8 mouse cellular contexts compared by ENCODE assay signal in the genomic region with DNA sequence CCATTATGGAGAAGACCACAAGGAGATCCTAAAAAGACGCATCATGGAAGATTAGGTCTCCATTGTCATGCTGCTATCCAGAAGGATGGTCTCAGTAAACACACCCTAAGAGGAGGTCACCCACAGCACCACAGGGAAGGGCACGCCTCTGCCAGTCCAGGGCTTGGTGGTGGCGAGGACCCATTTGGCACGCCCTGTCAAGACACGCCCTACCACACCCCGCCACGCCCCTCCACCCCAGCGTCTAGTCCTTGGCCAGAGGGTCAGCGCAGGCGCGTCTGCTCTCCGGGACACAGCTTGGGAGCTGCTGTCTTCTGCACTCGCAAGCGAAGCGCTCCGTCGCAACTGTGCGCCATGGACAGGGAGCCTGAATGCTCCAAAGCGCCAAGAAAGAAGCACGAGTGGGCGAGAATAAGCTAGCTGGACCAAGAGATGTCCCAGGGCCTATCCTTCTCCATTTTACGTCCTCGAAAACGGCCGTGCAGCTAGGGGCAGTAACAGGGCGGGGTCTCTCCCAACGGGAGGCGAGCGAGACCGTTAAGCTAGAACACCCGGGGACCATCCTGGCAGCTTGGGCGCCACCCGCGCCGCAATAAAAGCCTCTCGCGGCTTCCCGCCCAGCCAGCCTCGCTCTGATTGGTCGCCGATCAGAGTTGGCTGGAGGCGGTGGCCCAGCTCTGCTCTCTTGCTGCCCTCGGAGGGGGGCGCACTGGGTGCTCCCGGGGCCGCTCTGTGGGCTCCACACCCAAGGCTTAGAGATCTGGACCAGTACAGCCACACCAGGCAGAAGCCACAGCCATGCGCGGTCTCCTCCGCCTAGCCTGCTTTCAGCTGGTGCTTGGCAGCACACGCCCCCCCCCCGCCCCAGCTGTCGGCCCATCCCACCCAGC. TPM values are rescaled to one million over a fixed set of nuclear protein-coding genes. Genes with fewer than 3 reads are reported as not detected.
DNase-seq lines count a peak whose midpoint lies in the region; ATAC-seq and TF ChIP-seq lines count a peak whose summit lies in the region.

No protein-coding gene starts in this region.

- peak overlapping the region; percentile 86 for H3K4me2 ChIP-seq in forebrain, embryonic 13.5 days
- H3K4me2 ChIP-seq in liver, postnatal 0 days (ENCODE audit: low read depth, low read length): peak overlapping the region; percentile 66

- no peaks in the 10 kb centered on the region for H3K9me3 ChIP-seq in E14TG2a.4 (ENCODE audit: low read length)
- H3K9me3 ChIP-seq in forebrain, embryonic 13.5 days (replicated peaks): no peaks in the 10 kb centered on the region
- H3K9me3 ChIP-seq in liver, postnatal 0 days (ENCODE audit: low read length): no peaks in the 10 kb centered on the region

- H3K4me3 ChIP-seq in E14TG2a.4 (replicated peaks; ENCODE audit: low read length): peak overlapping the region; percentile 91
- H3K4me3 ChIP-seq in brown adipose tissue, adult 24 weeks (ENCODE audit: insufficient read depth, low read depth, low read length): peak overlapping the region; percentile 31; the same call in 1 of the 2 replicates
- H3K4me3 ChIP-seq in forebrain, embryonic 13.5 days: peak overlapping the region; percentile 93
- H3K4me3 ChIP-seq in liver, postnatal 0 days (ENCODE audit: low read depth, low read length): peak overlapping the region; percentile 53

- no peak for TF ChIP-seq EP300 in liver, postnatal 0 days (IDR thresholded peaks at IDR 0.05; ENCODE audit: low read depth)

- no peak for TF ChIP-seq CTCF in E14TG2a.4 (conservative IDR thresholded peaks at IDR 0.05; ENCODE audit: low read length)
- TF ChIP-seq CTCF in liver, postnatal 0 days (IDR thresholded peaks at IDR 0.05; ENCODE audit: low read depth): no peak

- ATAC-seq in forebrain, embryonic 13.5 days: peak; percentile 77
- ATAC-seq in liver, postnatal 0 days: peak; percentile 10; the same call in 1 of the 2 replicates

- no peak overlapping the region for H3K27ac ChIP-seq in brown adipose tissue, adult 24 weeks (replicated peaks; ENCODE audit: low read depth, low read length)
- H3K27ac ChIP-seq in forebrain, embryonic 13.5 days: peak overlapping the region; percentile 95
- H3K27ac ChIP-seq in liver, postnatal 0 days (ENCODE audit: low read depth): no peak overlapping the region

- H3K9ac ChIP-seq in forebrain, embryonic 13.5 days: peak overlapping the region; percentile 98
- H3K9ac ChIP-seq in liver, postnatal 0 days (replicated peaks): peak overlapping the region; percentile 34; the same call in 1 of the 2 replicates

- 0 out of 2 replicates have a peak, but pooled peaks cover 4% of the 10 kb centered on the region for H3K36me3 ChIP-seq in E14TG2a.4 (ENCODE audit: insufficient read depth, low read length)
- no peaks in the 10 kb centered on the region for H3K36me3 ChIP-seq in forebrain, embryonic 13.5 days (ENCODE audit: poor library complexity, severe bottlenecking)
- no peaks in the 10 kb centered on the region for H3K36me3 ChIP-seq in liver, postnatal 0 days (replicated peaks; ENCODE audit: insufficient read depth, low read length)

- DNase-seq in heart, postnatal 10 days: peak; percentile 73 to 76
- DNase-seq in layer of hippocampus, adult 18-20 months (ENCODE audit: low spot score in 2 of 2): peak; percentile 78 to 91
- peak; percentile 64 for DNase-seq in liver, postnatal 0 days
- DNase-seq in ovary, postnatal 14 days (ENCODE audit: low spot score): peak; percentile 18
- peak; percentile 17 for DNase-seq in urinary bladder, postnatal 10 days (ENCODE audit: low spot score)

- peaks cover 40% of the 10 kb centered on the region for H3K4me1 ChIP-seq in E14TG2a.4 (replicated peaks; ENCODE audit: low read depth, low read length)
- no peaks in the 10 kb centered on the region for H3K4me1 ChIP-seq in brown adipose tissue, adult 24 weeks (ENCODE audit: control insufficient read depth, insufficient read depth, insufficient read length, low read length)
- peaks cover 41% of the 10 kb centered on the region for H3K4me1 ChIP-seq in forebrain, embryonic 13.5 days
- H3K4me1 ChIP-seq in liver, postnatal 0 days (ENCODE audit: insufficient read depth): 0 out of 2 replicates have a peak, but pooled peaks cover 4% of the 10 kb centered on the region

- H3K27me3 ChIP-seq in E14TG2a.4 (ENCODE audit: insufficient read depth, low read length): peaks cover 29% of the 10 kb centered on the region
- 0 out of 2 replicates have a peak, but pooled peaks cover 7% of the 10 kb centered on the region for H3K27me3 ChIP-seq in forebrain, embryonic 13.5 days
- peaks cover 41% of the 10 kb centered on the region for H3K27me3 ChIP-seq in liver, postnatal 0 days (ENCODE audit: insufficient read depth, low read length)

- WGBS in forebrain, embryonic 13.5 days: under 1% methylated on average over 52 of the region's 52 CpGs
- under 1% methylated on average over 52 of the region's 52 CpGs for WGBS in liver, postnatal 0 days (ENCODE audit: insufficient replicate concordance)

- intact Hi-C loops in heart, postnatal 10 days (cut with DNase I): no loop called here

RNA-seq across cellular contexts. Expression of a gene that starts 1.9 kb away (rescaled TPM):
- 0.29 and 0.32 TPM in 2 replicates for polyA plus RNA-seq in brown adipose tissue, adult 24 weeks (2012; ENCODE audit: insufficient read depth, insufficient read length, missing spikeins)
- polyA plus RNA-seq in forebrain, embryonic 13.5 days (2015; fragmentation: Nextera tagmentation; extraction: Ambion mirVana): 217 and 226 TPM in 2 replicates
- total RNA-seq in heart, postnatal 10 days (2021): 10 to 100 TPM; 28.3 to 29.5 TPM
- 100 to 1,000 TPM; 287 to 299 TPM for total RNA-seq in layer of hippocampus, adult 18-20 months (2021)
- polyA plus RNA-seq in liver, postnatal 0 days (2015; fragmentation: Nextera tagmentation; extraction: Ambion mirVana): 2.0 and 2.1 TPM in 2 replicates

Comparison
In these comparisons a context has a peak if more than half of its experiments do, and no peak if none do; other contexts are left out.
1. H3K4me3 ChIP-seq: peak in every context shown above with its lines; median percentile 93 in forebrain, embryonic 13.5 days; 91 in E14TG2a.4; 53 in liver, postnatal 0 days; 31 in brown adipose tissue, adult 24 weeks.
2. DNase-seq: peak in every context shown above with its lines; median percentile 84 in layer of hippocampus, adult 18-20 months; 74 in heart, postnatal 10 days; 64 in liver, postnatal 0 days; 18 in ovary, postnatal 14 days; 17 in urinary bladder, postnatal 10 days.
3. RNA of a gene that starts 1.9 kb away (polyA plus RNA-seq): 217 to 226 TPM in forebrain, embryonic 13.5 days; 2.0 to 2.1 TPM in liver, postnatal 0 days and 0.29 to 0.32 TPM in brown adipose tissue, adult 24 weeks; every median in the first group is over 10 times any median in the second.